Mouse (Mus musculus) embryonic fibroblast, embryonic 13.5 days (primary cell): Measurements from ENCODE around the gene Gm45837. TPM values are rescaled to one million over a fixed set of nuclear protein-coding genes. Genes with fewer than 3 reads are reported as not detected.

Experiments used
- H3K27ac ChIP-seq: 2 replicates; pipeline ENCODE4 v1.5.1; 2012; ENCODE audit warnings: low read length, control low read depth, inconsistent platforms; ENCODE audit not compliant: insufficient read depth
- H3K4me1 ChIP-seq: 2 replicates; pipeline ENCODE4 v1.6.1; 2011; ENCODE audit warnings: low read length; ENCODE audit not compliant: control insufficient read depth, insufficient read depth
- H3K4me3 ChIP-seq: 2 replicates; pipeline ENCODE4 v1.5.1; 2011; ENCODE audit warnings: mild to moderate bottlenecking, control low read depth, low read length; ENCODE audit not compliant: insufficient read depth
- CTCF ChIP-seq: IDR thresholded peaks from 2 replicates; pipeline ENCODE4 v1.5.1; 2011; ENCODE audit warnings: mild to moderate bottlenecking, control low read depth, low read length, moderate library complexity, borderline replicate concordance; ENCODE audit not compliant: insufficient read depth
- POLR2A ChIP-seq: IDR thresholded peaks from 2 replicates; pipeline ENCODE4 v1.6.1; 2011; ENCODE audit warnings: low read depth, mild to moderate bottlenecking, control low read depth, low read length, moderate library complexity
- polyA plus RNA-seq: library from polyadenylated mRNA; stranded (reverse); fragments of >200 nt; gene quantifications from 2 replicates; pipeline ENCODE4 v1.2.4, GENCODE M21; 2011; ENCODE audit warnings: low read depth; ENCODE audit not compliant: missing spikeins, insufficient read length

Gm45837 gene
- polyA plus RNA-seq, 1 experiment = 0.54 TPM

DNA sequence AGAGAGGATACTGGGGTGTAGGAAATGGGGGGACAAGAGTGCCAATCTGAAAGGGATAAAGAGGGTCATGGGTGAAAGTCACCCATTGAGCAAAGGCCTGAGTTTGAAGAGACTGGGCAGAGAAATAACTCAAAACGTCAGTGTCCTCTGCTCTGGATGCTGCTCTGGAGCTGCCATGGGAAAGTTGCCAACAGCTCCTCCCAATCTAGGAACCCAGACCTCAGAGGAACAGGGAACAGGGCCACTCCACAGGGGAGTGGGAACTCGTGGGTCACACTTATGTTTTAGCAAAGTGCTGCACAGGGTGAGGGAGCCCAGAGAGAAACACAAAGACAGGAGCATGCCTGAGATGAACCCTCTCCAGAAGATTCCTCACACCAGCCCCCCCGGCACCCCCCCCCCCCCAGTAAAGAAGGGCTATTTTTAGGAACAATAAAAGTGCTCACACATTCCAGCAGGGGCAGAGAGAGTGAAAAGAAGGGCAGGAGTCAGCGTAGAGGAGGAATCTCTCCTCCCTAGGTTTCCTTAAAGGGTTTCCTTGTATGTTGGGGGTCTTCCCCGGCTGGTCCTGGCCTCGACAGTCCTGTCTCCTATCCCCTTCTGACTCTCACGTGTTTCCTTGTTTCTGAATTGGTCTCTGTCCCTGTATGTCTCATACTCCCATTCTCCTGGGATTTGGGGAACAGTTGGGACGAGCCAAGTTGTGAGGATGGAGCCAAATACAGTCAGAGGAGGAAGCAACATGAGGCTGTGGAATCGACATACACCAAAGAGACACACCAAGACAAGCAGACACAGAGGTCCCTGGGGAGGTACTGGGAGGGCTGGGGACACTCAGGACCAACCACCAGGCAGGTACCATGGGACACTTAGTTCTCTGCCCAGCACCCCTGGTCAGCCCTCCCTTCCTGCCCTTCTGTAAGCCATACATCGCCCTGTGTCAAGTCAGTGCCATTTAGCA is 62.2 kb downstream of the Gm45837 start:
- H3K4me3 ChIP-seq = no peak overlapping the region
- TF ChIP-seq CTCF (no peak), POLR2A (no peak)
- peaks cover 20% of the 10 kb centered on the region; the same call in 1 of the 2 replicates for H3K4me1 ChIP-seq
- peak overlapping the region; percentile 23 for H3K27ac ChIP-seq

DNA sequence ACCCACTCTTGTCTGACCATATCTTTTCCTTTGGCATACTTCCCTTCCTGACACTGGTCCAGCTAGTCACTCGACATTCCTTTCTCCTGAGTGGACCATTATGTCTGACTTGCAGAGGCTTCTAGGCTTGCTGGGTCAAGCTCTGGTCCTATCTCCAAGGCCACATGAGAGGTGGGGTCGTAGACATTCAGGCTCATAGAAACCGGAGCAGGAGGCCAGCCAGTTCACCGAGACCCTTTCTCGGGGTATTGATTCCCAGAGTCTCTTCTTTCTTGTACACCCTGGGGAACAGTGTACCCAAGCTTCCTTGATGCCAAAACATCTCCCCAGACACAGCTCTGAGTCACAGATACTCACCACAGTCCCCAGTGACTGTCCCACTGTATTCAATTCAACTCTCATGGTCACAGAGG is 63.7 kb downstream of the Gm45837 start:
- Histone ChIP-seq H3K27ac (0 out of 2 replicates have a peak overlapping the region, but pooled peaks have one; percentile 21), H3K4me3 (no peak overlapping the region), H3K4me1 (peaks cover 20% of the 10 kb centered on the region; the same call in 1 of the 2 replicates)
- TF ChIP-seq CTCF (no peak), POLR2A (no peak)

DNA sequence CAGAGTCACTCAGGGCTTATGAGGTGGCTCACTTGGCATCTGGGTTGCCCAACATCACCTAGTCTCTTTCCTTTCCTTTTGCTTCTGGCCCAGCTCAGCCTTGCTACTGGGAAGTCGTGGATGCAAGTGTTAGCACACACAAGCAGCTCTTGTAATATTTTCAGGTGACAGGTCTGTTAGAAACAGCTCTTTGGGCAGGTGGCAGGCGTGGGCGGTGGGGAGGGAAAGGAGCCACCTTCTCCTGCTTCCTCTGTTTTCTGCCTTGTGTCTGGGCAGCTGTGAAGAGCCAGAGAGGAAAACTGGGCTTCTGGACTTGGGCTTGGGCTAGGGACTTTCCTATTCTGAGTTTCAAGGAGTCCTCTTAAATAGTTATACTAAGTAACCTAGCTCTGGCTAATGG is 65.3 kb downstream of the Gm45837 start:
- Histone ChIP-seq H3K27ac (no peak overlapping the region), H3K4me3 (no peak overlapping the region), H3K4me1 (peaks cover 20% of the 10 kb centered on the region; the same call in 1 of the 2 replicates)
- TF ChIP-seq POLR2A (no peak), CTCF (no peak)

DNA sequence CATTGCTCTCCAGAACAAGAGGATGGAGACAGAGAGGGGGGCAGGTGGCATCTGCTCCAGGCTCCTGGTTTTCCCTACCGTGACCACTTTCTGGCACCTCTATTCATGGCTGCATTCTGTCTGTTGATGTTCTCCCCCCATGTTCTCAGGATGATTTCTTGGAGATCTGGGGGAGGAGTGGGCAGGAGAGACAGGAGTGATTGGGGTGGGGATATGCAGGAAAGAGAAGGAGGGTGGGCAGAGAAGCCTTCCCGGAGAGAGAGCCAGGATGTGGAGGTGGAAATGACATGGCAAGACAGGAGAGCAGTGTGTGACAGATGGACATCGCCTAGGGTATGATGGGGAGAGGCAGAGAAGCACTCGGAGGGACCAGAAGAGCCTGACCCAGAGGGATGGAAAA is 65.8 kb downstream of the Gm45837 start:
- TF ChIP-seq CTCF (no peak), POLR2A (no peak)

DNA sequence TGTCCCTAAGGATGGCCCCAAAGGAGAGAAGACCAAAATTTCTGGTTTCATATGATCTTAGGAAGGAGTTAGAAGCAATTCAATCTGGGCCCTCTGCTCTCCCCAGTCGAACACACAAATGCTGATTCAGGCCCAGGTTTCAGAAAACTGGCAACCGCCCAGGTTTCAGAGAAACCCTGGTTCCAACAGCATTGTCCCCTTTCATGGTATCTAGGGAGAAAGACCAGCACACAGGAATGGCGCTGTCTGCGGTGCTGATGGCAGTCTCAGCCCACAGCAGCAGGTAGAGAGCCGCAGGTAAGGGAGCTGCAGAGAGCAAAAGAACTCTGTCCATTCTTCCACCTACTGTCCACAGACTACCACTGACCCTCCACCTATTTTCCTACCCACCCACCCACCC is 66.5 kb downstream of the Gm45837 start:
- Histone ChIP-seq H3K4me3 (no peak overlapping the region), H3K27ac (no peak overlapping the region), H3K4me1 (peaks cover 13% of the 10 kb centered on the region; the same call in 1 of the 2 replicates)
- TF ChIP-seq CTCF (no peak), POLR2A (no peak)

More for the DNA sequence above, 65.8 kb downstream of the Gm45837 start:
- Histone ChIP-seq H3K4me3 (no peak overlapping the region), H3K27ac (no peak overlapping the region), H3K4me1 (peaks cover 17% of the 10 kb centered on the region; the same call in 1 of the 2 replicates)

DNA sequence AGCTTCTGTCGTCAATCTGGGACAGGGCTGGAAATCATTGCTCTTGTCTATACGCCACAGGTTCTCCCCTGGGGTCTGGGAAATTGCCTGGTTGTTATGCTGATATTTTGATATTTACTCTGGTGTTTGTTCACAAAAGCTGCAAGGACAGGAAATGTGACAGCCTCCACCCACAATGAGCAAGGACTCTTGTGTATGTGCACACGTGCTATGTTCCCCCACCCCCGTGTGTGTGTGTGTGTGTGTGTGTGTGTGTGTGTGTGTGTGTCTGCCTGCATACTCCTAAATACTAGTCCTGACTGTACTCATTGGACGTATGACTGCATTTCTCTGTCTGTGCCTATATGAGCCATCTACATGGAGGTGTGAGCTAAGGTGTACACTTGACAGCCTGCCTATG is 67.4 kb downstream of the Gm45837 start:
- TF ChIP-seq POLR2A (no peak), CTCF (no peak)
- no peak overlapping the region for H3K27ac ChIP-seq
- H3K4me1 ChIP-seq = peaks cover 11% of the 10 kb centered on the region; the same call in 1 of the 2 replicates
- H3K4me3 ChIP-seq = no peak overlapping the region

DNA sequence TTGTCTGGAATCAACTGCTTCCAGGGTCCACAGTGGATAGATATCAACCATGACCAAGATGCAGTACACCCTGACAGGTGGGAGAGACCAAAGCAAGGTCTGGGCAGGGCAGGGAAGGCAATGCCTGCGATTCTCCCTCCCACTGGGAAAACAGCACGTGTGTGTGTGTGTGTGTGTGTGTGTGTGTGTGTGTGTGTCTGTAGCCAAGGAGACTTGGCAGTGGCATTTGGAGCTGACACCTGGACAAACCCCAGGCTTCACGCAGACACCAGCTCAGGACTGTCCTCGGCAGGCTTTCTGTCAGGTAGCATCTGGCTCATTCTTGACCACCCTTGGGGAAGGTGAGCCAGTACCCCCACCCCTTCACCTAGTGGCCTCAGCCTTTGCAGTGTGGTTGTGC is 69.2 kb downstream of the Gm45837 start:
- no peak for TF ChIP-seq CTCF
- no peak for TF ChIP-seq POLR2A
- Histone ChIP-seq H3K4me1 (no peaks in the 10 kb centered on the region), H3K4me3 (no peak overlapping the region), H3K27ac (no peak overlapping the region)

DNA sequence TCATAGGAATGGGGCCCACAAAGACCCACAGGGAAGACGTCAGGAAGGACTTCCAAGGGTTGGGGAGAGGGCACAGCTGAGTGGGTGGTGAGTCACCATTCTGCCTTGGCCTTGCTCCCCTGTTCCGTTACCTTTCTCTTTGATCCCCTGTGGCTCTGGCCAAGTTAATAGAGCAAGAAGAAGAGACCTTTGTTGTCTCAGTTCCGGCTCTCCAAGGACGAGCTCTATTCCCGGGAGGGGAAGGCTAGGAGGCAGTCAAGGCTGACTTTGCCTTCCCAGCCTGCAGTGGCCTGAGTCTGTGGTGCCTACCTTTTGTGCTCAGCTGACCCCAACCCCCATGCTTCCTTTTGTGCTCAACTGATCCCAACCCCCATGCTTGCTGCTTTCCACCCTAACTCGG is 70.0 kb downstream of the Gm45837 start:
- Histone ChIP-seq H3K4me3 (no peak overlapping the region), H3K4me1 (no peaks in the 10 kb centered on the region), H3K27ac (no peak overlapping the region)
- TF ChIP-seq CTCF (no peak), POLR2A (no peak)

DNA sequence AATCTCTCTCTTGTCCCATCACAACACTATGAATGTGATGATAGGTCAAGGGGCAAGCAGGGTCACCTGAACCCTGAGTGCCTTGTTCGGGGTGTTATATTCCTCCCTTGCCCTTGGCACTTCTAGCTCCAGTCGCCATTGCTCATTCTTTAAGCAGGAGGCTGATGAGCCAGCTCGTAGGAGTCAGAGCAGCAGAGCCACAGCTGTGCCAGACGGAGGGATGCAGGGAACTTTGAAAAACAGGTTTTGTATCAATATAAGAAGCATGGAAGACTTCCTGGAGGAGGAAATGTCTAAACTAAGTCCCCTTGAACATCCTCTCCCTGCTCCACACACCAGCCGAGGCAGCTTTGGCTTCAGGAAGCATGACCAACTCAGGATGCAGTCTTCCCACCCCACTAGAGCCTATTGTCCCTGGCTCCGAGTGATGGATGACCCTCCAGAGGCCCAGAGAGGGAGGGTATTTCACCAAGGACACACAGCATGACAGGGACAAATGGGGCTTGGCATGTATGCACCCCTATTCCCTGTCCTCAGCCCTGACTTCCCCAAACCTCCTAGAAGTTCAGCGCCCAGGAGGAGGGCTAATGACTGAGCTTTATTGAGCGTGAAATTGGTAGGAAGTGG is 71.3 kb downstream of the Gm45837 start:
- TF ChIP-seq CTCF = no peak
- TF ChIP-seq POLR2A = no peak

DNA sequence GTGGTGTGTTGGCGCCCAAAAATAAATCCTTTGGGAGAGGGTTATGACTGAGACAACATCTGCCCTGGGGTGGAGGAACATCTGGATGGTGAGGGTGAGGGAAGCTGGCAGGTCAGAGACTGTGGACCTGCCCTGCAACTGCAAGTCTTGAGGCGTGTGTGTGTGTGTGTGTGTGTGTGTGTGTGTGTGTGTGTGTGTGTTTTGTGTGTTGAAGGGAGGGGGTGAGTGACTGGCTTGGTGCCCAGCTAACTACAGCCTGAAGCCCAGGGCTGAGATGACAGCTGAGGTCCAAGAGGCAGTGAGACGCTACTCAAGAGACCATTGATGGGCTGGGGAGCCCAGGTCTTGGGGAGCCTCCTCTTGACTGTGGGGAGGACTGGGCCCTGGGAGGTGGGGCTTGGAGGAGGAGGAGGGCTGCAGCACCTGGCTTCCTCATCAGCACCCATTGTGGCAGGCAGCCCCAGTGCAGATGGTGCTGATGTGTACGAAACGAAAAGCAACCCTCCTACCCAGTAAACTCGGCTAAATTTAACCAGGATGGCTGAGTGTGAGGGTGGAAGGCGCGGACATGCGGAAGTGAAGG is 71.9 kb downstream of the Gm45837 start:
- H3K4me1 ChIP-seq = no peaks in the 10 kb centered on the region
- TF ChIP-seq POLR2A (no peak), CTCF (no peak)
- no peak overlapping the region for H3K4me3 ChIP-seq
- H3K27ac ChIP-seq = no peak overlapping the region

More for the DNA sequence above, 71.3 kb downstream of the Gm45837 start:
- Histone ChIP-seq H3K27ac (no peak overlapping the region), H3K4me1 (no peaks in the 10 kb centered on the region), H3K4me3 (no peak overlapping the region)
